Mouse (Mus musculus) cerebellum, adult 18-20 months (tissue): ENCODE results near the gene Cdkn2d.
"Not testable (repeated sequence)": the region's sequence is repeated elsewhere in the genome, so short reads cannot be mapped to it uniquely, and the experiment has no call there.

ENCODE experiments used
- DNase-seq, 2 experiments: peaks; one replicate each; pipeline ENCODE4 v3.0.0; 2021

The Cdkn2d gene

DNA sequence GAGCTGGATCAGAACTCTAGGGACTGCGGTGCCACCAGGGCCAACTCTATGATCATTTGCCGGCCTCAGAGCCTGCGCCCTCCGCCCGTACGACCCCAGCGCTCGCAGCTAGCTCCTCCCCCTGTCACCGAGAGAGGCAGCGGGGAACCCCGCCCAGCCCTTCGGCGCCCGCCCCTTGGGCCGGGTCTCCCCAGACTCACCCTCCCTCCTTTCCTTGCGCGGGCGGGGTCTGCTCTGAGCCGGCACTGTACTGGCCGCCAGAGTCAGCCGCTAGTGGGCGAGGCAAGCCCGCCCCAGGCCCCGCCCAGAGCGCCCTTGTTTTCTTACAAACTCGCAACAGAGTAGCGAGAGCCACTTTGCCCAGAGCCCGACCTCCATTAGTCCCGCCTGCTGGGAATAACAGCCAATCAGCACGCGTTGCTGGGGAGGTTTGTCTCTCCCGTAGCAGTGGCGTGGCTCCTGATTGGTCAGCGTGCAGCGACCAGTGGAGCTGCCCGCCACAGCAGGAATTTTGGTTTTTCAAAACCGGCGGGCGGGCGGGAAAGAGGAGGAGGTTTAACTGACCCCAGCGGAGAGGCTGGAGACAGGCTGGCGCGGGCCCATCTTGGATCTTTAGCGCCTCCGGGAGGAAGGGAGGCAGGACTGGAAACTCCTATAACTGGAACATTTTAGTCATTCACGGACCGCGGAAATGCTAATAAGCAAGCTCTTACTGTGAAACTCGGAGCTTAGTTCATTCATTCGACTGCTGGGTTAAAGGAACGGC lies at the start of gene Cdkn2d:
Gene Cdkn2d, minus strand, starts transcription at position 386 of the 766 bp plus-strand sequence.
- DNase-seq: peak; percentile 99 to 100

GRCm38 (mm10) chr9:21340411-21340810 lies 49.2 kb upstream of the Cdkn2d start:
- DNase-seq: no peak

GRCm38 (mm10) chr9:21337652-21338051 lies 46.4 kb upstream of the Cdkn2d start:
- DNase-seq: no peak

DNA sequence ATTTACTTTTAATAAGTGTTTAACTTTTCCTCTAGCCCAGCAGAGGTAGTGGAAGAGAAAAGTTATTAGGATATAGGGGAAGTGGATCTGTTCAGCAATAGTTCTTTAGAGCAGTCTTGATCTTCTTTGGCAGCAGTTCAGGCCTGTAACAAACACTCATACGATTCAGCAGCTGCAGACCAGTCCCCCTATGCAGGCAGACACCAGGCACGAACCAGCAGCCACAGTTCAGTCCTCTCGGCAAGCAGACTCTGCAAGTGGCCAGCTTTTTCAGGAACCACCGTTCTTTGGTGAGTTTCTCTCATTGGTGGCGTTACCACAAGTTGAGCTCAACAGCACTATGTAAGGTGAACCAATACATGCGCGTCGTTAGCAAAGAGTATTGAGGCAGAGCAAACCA lies 45.3 kb upstream of the Cdkn2d start:
- DNase-seq: no peak

- DNase-seq: no peak
Measured at GRCm38 (mm10) chr9:21335391-21335790, 44.2 kb upstream of the Cdkn2d start.

DNA sequence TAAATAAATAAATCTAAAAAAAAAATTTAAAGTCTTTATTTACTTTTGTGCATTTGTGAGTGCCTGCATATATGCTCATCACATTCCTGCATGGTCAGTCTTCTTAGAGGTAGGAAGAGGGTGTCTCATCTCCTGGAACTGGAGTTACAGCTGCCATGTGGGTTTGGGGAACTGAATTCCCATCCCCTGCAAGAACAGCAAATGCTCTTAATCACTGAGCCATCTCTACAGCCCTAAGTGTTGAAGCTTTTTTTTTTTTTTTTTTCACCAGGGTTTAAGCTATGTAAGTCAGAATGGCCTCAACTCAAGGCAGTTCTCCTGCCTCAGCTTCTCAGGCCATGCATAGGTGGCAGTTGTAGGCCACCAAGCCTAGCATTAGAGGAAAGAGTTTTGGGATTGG lies 43.5 kb upstream of the Cdkn2d start:
- DNase-seq: no peak

DNA sequence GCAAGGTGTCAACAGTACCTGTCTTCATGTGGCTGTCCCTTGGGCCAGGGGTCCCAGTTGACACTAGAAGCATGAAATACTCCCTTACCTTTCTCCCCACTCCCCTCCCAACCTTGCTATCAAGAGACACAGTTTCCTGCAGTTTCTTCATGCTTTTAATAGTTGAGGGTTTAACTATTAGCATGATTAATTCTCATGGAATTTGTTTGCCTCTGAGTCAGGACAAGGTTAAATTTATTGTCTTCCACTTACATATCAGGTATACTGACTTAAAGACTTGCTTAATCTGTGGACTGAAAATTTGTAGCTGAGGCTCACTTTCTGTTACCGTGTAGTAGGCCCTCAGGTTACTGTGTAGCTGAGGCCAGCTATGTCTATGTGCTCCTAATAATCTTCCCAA lies 42.3 kb upstream of the Cdkn2d start:
- no peak for DNase-seq

DNA sequence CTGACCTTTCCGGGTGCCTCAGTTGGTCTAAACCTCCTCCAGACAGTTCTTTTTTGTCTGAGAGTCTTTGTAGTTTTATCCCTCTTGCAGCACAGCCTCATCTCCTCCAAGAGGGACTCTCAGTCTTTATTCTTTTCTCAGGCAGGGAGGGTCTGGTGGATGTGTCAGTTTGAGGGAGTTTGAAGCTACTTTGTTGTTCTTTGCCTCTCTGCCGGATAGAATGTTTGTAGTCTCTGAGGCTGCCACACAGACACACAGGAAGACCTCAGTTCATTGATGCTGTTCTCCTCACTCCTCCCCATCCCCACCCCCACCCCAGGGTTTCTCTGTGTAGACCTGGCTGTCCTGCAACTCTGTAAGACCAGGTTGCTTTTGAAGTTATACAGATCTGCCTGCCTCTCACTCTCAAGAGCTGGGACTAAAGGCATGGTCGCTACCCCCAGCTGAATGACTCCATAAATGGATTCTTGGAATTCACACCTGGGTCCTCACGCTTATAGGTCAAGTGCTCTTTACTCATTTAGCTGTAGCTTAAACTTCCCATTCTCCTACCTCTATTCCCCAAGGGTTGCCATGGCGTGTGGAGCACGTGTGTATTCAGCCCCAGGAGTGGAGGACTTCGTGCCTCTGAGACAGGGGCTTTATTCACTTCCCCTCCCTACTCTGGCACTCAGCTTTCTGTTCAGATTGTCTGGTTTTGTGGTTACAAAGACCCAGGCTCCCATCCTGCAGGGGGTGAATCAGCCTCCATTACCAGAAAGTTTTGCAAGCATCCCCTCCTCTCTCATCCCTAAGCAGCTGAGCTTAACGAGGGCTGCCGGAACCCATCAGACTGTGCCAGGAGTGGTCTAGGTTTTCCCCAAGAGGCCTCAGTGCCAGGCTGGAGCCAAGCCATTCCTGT lies 41.2 kb upstream of the Cdkn2d start:
- no peak for DNase-seq

DNA sequence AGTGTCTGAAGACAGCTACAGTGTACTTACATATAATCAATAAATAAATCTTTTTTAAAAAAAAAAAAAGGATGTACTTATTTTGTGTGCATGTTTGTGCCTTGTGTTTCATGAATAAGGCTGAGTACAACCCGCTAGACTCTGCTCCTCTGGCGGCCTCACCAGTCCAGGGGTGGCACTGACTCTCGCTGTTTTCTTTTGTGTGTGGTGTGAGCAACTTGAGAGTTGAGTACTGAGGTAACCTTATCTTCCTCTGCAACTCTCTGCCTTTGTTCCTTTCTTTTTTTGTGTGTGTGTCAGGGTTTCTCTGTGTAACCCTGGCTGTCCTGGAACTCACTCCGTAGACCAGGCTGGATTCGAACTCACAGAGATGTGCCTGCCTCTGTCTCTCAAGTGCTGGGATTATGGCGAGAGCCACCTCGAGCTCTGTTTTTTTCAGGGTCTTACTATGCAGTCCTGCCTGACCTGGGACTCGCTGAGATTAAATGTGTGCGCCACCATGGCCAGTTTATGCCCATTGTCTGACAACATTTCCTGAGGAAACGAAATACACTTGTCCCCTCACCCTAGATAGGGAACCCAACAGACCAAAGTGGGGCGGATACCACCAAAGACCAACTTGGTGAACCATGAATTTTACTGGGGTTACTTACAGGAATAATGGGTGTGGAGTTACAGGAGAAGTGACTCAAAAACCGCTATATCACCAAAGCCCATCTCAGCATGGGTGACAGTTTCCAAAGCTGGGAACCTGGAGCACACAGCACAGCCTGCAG lies 40.3 kb upstream of the Cdkn2d start:
- no peak for DNase-seq

DNA sequence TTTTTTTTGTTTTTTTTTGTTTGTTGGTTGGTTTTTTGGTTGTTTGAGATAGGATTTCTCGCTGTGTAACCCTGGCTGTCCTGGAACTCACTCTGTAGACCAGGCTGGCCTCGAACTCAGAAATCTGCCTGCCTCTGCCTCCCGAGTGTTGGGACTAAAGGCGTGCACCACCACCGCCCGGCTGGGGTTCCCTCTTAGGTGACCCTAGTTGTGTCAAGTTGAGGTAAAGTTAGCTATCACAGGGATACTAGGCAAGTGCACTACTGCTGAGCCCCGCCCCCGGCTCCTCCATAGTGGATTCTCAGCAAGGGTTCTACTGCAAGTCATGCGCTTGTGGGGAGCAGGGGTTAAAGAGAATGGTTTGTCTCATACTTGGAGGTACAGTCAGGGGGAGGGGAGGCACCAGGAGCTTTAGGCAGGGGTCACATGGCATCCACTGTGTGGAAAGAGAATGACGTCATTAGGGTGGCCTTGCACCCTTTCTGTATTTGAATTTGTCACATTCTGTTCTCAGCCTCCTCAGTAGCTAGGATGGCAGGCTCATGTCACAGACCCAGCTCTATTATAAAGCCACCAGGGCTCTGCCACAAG lies 38.6 kb upstream of the Cdkn2d start:
- DNase-seq: no peak

DNA sequence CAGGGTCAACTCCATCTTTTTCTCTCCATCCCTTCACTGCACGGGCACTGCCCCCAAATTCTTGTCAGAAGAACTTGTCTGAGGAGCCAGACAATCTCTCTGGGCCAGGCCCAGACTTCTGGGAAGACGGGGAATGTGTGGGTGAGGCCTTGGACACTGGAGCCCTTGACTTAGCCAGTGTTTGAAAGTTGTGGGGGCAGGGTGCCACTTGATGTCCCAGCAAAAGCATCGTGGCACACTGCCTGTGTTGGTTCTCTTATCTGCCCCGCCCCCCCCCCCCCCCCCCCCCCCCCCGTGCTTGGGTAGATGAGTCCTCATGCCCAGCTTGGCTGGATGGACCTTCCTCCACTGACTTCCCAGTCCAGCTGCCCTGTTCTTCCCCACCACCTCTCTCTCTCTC lies 37.8 kb upstream of the Cdkn2d start:
- no peak for DNase-seq

DNA sequence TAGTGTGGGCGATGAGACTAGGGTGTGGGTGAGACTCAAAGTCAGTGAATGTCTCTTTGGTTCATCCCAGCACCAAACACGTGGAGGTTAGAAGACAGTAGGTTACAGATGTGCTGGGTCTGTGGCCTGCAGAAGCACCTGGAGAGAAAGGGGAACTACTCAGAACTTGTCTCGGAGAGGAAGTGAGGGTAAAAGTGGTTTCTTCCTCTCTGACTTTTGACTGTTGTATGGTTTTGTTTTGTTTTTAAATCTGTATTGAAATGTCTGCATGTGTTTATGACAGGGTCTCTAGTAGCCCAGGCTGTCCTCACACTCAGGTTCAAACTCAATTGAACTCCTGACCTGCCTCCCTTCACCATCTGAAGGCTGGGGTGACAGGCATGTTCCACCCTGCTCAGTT lies 36.8 kb upstream of the Cdkn2d start:
- DNase-seq: no peak

DNA sequence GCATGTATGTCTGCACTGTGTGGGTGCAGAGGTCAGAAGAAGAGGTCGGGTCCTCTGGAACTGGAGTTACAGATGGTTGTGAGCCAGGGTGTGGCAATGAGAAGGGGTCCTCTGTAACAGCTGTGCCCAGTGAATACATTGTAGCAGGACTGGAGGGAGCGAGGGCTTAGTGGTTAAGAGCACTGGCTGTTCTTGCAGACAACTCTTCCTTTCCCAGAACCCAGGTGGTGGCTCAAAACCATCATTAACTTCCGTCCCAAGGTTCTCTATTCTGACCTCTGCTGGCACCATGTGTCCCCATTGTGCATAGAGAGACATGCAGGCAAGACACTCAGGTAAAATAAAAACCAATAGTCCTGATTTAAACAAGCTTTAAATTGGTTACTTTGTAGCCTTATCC lies 36.4 kb upstream of the Cdkn2d start:
- no peak for DNase-seq

- DNase-seq: peak; percentile 23 to 28
Measured at GRCm38 (mm10) chr9:21324269-21324668, 33.1 kb upstream of the Cdkn2d start.

DNA sequence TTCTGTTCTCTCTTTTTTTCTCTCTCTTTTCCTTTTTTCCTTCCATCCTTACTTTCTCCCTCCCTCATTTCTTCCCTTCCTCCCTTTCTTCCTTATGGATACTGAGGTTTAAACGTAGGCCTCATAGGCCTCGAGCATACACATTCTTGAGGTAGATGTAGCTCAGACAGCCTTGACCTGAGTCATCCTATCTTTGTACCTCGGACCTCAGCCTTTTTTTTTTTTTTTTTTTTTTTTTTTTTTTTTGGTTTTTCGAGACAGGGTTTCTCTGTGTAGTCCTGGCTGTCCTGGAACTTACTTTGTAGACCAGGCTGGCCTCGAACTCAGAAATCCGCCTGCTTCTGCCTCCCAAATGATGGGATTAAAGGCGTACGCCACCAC lies 31.7 kb upstream of the Cdkn2d start:
- not testable (repeated sequence) for DNase-seq

DNA sequence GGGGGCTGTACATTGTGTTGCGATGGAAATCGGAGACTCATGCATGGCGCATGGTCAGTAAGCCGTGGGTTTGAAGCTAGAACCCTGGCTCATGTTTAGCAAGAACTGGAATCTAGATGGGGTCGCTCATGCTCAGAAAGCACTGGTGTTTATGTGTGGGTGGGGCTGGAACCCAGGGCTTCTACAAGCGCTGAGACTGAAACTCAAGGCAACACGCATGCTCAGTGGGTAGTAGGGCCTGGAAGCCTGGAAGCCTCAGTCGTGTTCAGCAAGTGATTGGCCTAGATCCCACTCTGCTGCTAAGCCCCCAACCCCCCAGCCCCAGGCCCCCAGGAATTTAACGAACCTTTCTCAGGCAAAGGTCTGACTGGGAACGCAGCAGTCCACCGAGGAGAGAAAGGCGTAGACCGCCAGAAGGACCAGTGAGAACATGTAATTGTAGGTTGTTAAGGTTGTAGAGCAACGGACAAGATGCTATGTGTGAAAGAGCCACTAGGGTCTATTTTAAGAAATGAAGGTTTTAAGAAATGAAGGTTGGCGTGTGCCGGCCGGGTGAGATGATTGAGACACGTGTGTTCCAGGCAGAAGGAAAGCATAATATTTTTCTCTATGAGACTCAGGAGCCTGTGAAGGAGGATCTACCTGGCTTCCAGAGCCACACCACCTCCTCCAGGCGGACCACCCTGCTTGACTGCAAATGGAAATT lies 31.2 kb upstream of the Cdkn2d start:
- DNase-seq: peak; percentile 25 to 29

GRCm38 (mm10) chr9:21321513-21321835 lies 30.3 kb upstream of the Cdkn2d start:
- DNase-seq: no peak

GRCm38 (mm10) chr9:21320619-21321512 lies 29.7 kb upstream of the Cdkn2d start, which contains the start of gene Slc44a2:
TSS of gene Slc44a2 (plus strand) at chr9:21320698.
- peak; percentile 87 to 91 for DNase-seq

DNA sequence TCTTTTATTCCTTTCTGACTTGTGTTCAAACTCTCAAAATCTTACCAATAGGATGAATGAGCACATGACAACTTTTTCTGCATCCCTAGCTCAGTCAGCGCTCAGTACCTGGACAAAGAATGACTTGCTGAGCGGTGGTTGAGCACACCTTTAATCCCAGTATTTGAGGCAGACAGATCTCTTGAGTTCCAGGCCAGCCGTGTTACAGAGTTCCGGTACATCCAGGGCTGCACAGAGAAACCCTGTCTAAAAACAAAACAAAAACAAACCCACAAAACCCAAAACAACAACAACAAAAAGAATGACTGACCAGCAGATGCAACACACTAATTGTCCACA lies 29.0 kb upstream of the Cdkn2d start:
- no peak for DNase-seq

DNA sequence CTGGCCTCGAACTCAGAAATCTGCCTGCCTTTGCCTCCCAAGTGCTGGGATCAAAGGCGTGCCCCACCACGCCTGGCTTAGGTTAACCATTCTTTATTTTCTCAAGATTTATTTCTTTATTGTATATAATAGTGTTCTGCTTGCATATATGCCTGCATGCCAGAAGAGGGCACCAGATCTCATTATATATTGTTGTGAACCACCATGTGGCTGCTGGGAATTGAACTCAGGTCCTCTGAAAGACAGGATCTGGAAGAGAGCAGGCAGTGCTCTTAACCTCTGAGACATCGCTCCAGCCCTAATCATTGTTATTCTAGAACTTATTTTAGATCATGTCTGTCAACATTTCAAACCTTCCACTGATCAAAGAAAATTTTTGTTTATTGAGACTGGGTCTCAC lies 28.3 kb upstream of the Cdkn2d start:
- DNase-seq: no peak

GRCm38 (mm10) chr9:21318792-21319191 lies 27.6 kb upstream of the Cdkn2d start:
- no peak for DNase-seq
